Mouse (Mus musculus): ENCODE results near the gene Shc1.

Gene Shc1

GRCm38 (mm10) chr3:89390699-89391662 lies 27.3 kb upstream of the Shc1 start:
- peak; percentile 37 to 40 for DNase-seq

GRCm38 (mm10) chr3:89391663-89392511 lies 26.4 kb upstream of the Shc1 start:
- peak in 1 of 2 experiments; percentile 28 for DNase-seq

- DNase-seq: peak; percentile 28 to 41
Measured at GRCm38 (mm10) chr3:89392871-89393311, 25.4 kb upstream of the Shc1 start.

- peak; percentile 94 to 95 for DNase-seq
Measured at GRCm38 (mm10) chr3:89393605-89394004, 24.6 kb upstream of the Shc1 start.

GRCm38 (mm10) chr3:89394006-89394893 lies 24.0 kb upstream of the Shc1 start, which contains the start of gene Zbtb7b:
Zbtb7b (minus strand) TSS chr3:89394776.
- peak; percentile 66 to 67 for DNase-seq

- peak; percentile 56 for DNase-seq
Measured at GRCm38 (mm10) chr3:89394894-89395256, 23.4 kb upstream of the Shc1 start.

GRCm38 (mm10) chr3:89395419-89395805 lies 22.8 kb upstream of the Shc1 start:
- no peak for DNase-seq

- peak; percentile 65 to 67 for DNase-seq
Measured at GRCm38 (mm10) chr3:89395806-89396653, 22.2 kb upstream of the Shc1 start.

GRCm38 (mm10) chr3:89396654-89397005 lies 21.6 kb upstream of the Shc1 start:
- DNase-seq: no peak

- DNase-seq: no peak
Measured at GRCm38 (mm10) chr3:89401329-89401728, 16.9 kb upstream of the Shc1 start.

- no peak for DNase-seq
Measured at GRCm38 (mm10) chr3:89402693-89403092, 15.6 kb upstream of the Shc1 start, which contains the start of gene Lenep. Lenep (minus strand) TSS chr3:89402793.

GRCm38 (mm10) chr3:89406887-89407286 lies 11.4 kb upstream of the Shc1 start:
- DNase-seq: no peak

- no peak for DNase-seq
Measured at GRCm38 (mm10) chr3:89408448-89408847, 9.8 kb upstream of the Shc1 start.

- no peak for DNase-seq
Measured at GRCm38 (mm10) chr3:89409701-89410100, 8.5 kb upstream of the Shc1 start.

- no peak for DNase-seq
Measured at GRCm38 (mm10) chr3:89410864-89411263, 7.4 kb upstream of the Shc1 start.

GRCm38 (mm10) chr3:89411490-89412393 lies 6.5 kb upstream of the Shc1 start, which contains the start of gene Flad1:
Flad1 (minus strand) TSS chr3:89411870.
- peak; percentile 95 to 97 for DNase-seq

GRCm38 (mm10) chr3:89416158-89416557 lies 2.1 kb upstream of the Shc1 start:
- DNase-seq: no peak

- DNase-seq: no peak
Measured at GRCm38 (mm10) chr3:89417131-89417530, 1.1 kb upstream of the Shc1 start.

GRCm38 (mm10) chr3:89417840-89418169 lies 438 bp upstream of the Shc1 start:
- no peak for DNase-seq

- no peak for DNase-seq
Measured at GRCm38 (mm10) chr3:89418861-89419250, 613 bp downstream of the Shc1 start.
